Mouse (Mus musculus): ENCODE data around the gene Olfr894. TPM values are rescaled to one million over a fixed set of nuclear protein-coding genes. Genes with fewer than 3 reads are reported as not detected.
"Not testable (repeated sequence)": the region's sequence is repeated elsewhere in the genome, so short reads cannot be mapped to it uniquely, and the experiment has no call there.

Gene Olfr894
- not detected in 2 replicates for polyA plus RNA-seq (2015; fragmentation: Nextera tagmentation; extraction: Ambion mirVana)

GRCm38 (mm10) chr9:38217755-38218154, at the start of gene Olfr894:
Gene Olfr894, plus strand, starts transcription at chr9:38218055.
- Histone ChIP-seq H3K4me2 (ENCODE audit: low read length) (no peak within 1 kb of the TSS), H3K27ac (ENCODE audit: low read length) (no peak within 1 kb of the TSS), H3K9ac (replicated peaks; ENCODE audit: low read depth, low read length) (no peak within 1 kb of the TSS), H3K36me3 (ENCODE audit: control insufficient read depth, insufficient read depth) (no peaks in the 10 kb centered on the region), H3K4me3 (replicated peaks; ENCODE audit: low read length) (no peak within 1 kb of the TSS), H3K4me1 (replicated peaks; ENCODE audit: control insufficient read depth, insufficient read depth, low read length) (no peaks in the 10 kb centered on the region), H3K27me3 (replicated peaks; ENCODE audit: control insufficient read depth, insufficient read depth, low read length) (no peaks in the 10 kb centered on the region), H3K9me3 (ENCODE audit: control insufficient read depth, low read length) (no peaks in the 10 kb centered on the region)
- no peak for ATAC-seq

- H3K9ac ChIP-seq (replicated peaks; ENCODE audit: low read depth, low read length); H3K4me2 ChIP-seq (ENCODE audit: low read length); H3K4me3 ChIP-seq (replicated peaks; ENCODE audit: low read length); H3K4me1 ChIP-seq (replicated peaks; ENCODE audit: control insufficient read depth, insufficient read depth, low read length); H3K9me3 ChIP-seq (ENCODE audit: control insufficient read depth, low read length); H3K27me3 ChIP-seq (replicated peaks; ENCODE audit: control insufficient read depth, insufficient read depth, low read length); H3K27ac ChIP-seq (ENCODE audit: low read length); H3K36me3 ChIP-seq (ENCODE audit: control insufficient read depth, insufficient read depth); ATAC-seq: not testable (repeated sequence)
- 52% methylated on average over 2 of the region's 2 CpGs for WGBS
These were observed 49.5 kb upstream of the Olfr894 start for GRCm38 (mm10) chr9:38168341-38168740.

GRCm38 (mm10) chr9:38180721-38181120, 37.1 kb upstream of the Olfr894 start, which contains the start of gene Olfr891:
Gene Olfr891, minus strand, starts transcription at chr9:38180821.
- 82% methylated on average over 1 of the region's 1 CpGs for WGBS
- Histone ChIP-seq H3K9me3 (ENCODE audit: control insufficient read depth, low read length) (0 out of 2 replicates have a peak, but pooled peaks cover 3% of the 10 kb centered on the region), H3K27me3 (replicated peaks; ENCODE audit: control insufficient read depth, insufficient read depth, low read length) (no peaks in the 10 kb centered on the region), H3K4me1 (replicated peaks; ENCODE audit: control insufficient read depth, insufficient read depth, low read length) (no peaks in the 10 kb centered on the region), H3K36me3 (ENCODE audit: control insufficient read depth, insufficient read depth) (no peaks in the 10 kb centered on the region), H3K9ac (replicated peaks; ENCODE audit: low read depth, low read length) (no peak within 1 kb of the TSS), H3K4me3 (replicated peaks; ENCODE audit: low read length) (no peak within 1 kb of the TSS), H3K27ac (ENCODE audit: low read length) (no peak within 1 kb of the TSS), H3K4me2 (ENCODE audit: low read length) (no peak within 1 kb of the TSS)
- no peak for ATAC-seq

GRCm38 (mm10) chr9:38208065-38208464, 9.8 kb upstream of the Olfr894 start, which contains the start of gene Olfr893:
Gene Olfr893, plus strand, starts transcription at chr9:38208365.
- Histone ChIP-seq H3K27ac (ENCODE audit: low read length) (no peak within 1 kb of the TSS), H3K9ac (replicated peaks; ENCODE audit: low read depth, low read length) (no peak within 1 kb of the TSS), H3K27me3 (replicated peaks; ENCODE audit: control insufficient read depth, insufficient read depth, low read length) (no peaks in the 10 kb centered on the region), H3K4me1 (replicated peaks; ENCODE audit: control insufficient read depth, insufficient read depth, low read length) (no peaks in the 10 kb centered on the region), H3K36me3 (ENCODE audit: control insufficient read depth, insufficient read depth) (no peaks in the 10 kb centered on the region), H3K4me2 (ENCODE audit: low read length) (no peak within 1 kb of the TSS), H3K9me3 (ENCODE audit: control insufficient read depth, low read length) (no peaks in the 10 kb centered on the region), H3K4me3 (replicated peaks; ENCODE audit: low read length) (no peak within 1 kb of the TSS)
- ATAC-seq = no peak
- WGBS = 86% methylated on average over 3 of the region's 3 CpGs

GRCm38 (mm10) chr9:38252474-38252873, 34.6 kb downstream of the Olfr894 start, which contains the start of gene Olfr143:
Gene Olfr143, plus strand, starts transcription at chr9:38252774.
- no peak for ATAC-seq
- Histone ChIP-seq H3K4me2 (ENCODE audit: low read length) (no peak within 1 kb of the TSS), H3K4me3 (replicated peaks; ENCODE audit: low read length) (no peak within 1 kb of the TSS), H3K9me3 (ENCODE audit: control insufficient read depth, low read length) (no peaks in the 10 kb centered on the region), H3K27ac (ENCODE audit: low read length) (no peak within 1 kb of the TSS), H3K27me3 (replicated peaks; ENCODE audit: control insufficient read depth, insufficient read depth, low read length) (no peaks in the 10 kb centered on the region), H3K36me3 (ENCODE audit: control insufficient read depth, insufficient read depth) (no peaks in the 10 kb centered on the region), H3K9ac (replicated peaks; ENCODE audit: low read depth, low read length) (no peak within 1 kb of the TSS), H3K4me1 (replicated peaks; ENCODE audit: control insufficient read depth, insufficient read depth, low read length) (no peaks in the 10 kb centered on the region)

- Histone ChIP-seq H3K27me3 (replicated peaks; ENCODE audit: control insufficient read depth, insufficient read depth, low read length) (no peaks in the 10 kb centered on the region), H3K36me3 (ENCODE audit: control insufficient read depth, insufficient read depth) (no peaks in the 10 kb centered on the region), H3K4me3 (replicated peaks; ENCODE audit: low read length) (no peak within 1 kb of the TSS), H3K4me2 (ENCODE audit: low read length) (no peak within 1 kb of the TSS), H3K9ac (replicated peaks; ENCODE audit: low read depth, low read length) (no peak within 1 kb of the TSS), H3K9me3 (ENCODE audit: control insufficient read depth, low read length) (no peaks in the 10 kb centered on the region), H3K4me1 (replicated peaks; ENCODE audit: control insufficient read depth, insufficient read depth, low read length) (no peaks in the 10 kb centered on the region), H3K27ac (ENCODE audit: low read length) (no peak within 1 kb of the TSS)
- ATAC-seq = no peak
These were observed 49.7 kb downstream of the Olfr894 start, which contains the start of gene Olfr895 for GRCm38 (mm10) chr9:38267551-38267950. Gene Olfr895, plus strand, starts transcription at chr9:38267851.

Other genes starting within 250 kb of the Olfr894 start
- not detected in 2 replicates for gene Olfr881, start 226.2 kb upstream of the Olfr894 start, polyA plus RNA-seq (2015; fragmentation: Nextera tagmentation; extraction: Ambion mirVana)
- not detected in 2 replicates for gene Olfr883, start 192.2 kb upstream of the Olfr894 start, polyA plus RNA-seq (2015; fragmentation: Nextera tagmentation; extraction: Ambion mirVana)
- not detected in 2 replicates for gene Olfr884, start 171.5 kb upstream of the Olfr894 start, polyA plus RNA-seq (2015; fragmentation: Nextera tagmentation; extraction: Ambion mirVana)
- gene Olfr885, start 156.7 kb upstream of the Olfr894 start, polyA plus RNA-seq (2015; fragmentation: Nextera tagmentation; extraction: Ambion mirVana) = not detected in 2 replicates
- not detected in 2 replicates for gene Olfr887, start 134.0 kb upstream of the Olfr894 start, polyA plus RNA-seq (2015; fragmentation: Nextera tagmentation; extraction: Ambion mirVana)
- not detected in 2 replicates for gene Olfr888, start 109.9 kb upstream of the Olfr894 start, polyA plus RNA-seq (2015; fragmentation: Nextera tagmentation; extraction: Ambion mirVana)
- 0.05 TPM in 1 of 2 replicates, not detected in the other for gene Olfr889, start 102.9 kb upstream of the Olfr894 start, polyA plus RNA-seq (2015; fragmentation: Nextera tagmentation; extraction: Ambion mirVana)
- gene Olfr890, start 75.5 kb upstream of the Olfr894 start, polyA plus RNA-seq (2015; fragmentation: Nextera tagmentation; extraction: Ambion mirVana) = not detected in 2 replicates
- gene Olfr891, start 37.2 kb upstream of the Olfr894 start, polyA plus RNA-seq (2015; fragmentation: Nextera tagmentation; extraction: Ambion mirVana) = not detected in 2 replicates
- not detected in 2 replicates for gene Olfr893, start 9.7 kb upstream of the Olfr894 start, polyA plus RNA-seq (2015; fragmentation: Nextera tagmentation; extraction: Ambion mirVana)
- gene Olfr143, start 34.7 kb downstream of the Olfr894 start, polyA plus RNA-seq (2015; fragmentation: Nextera tagmentation; extraction: Ambion mirVana) = not detected in 2 replicates
- not detected in 2 replicates for gene Olfr895, start 49.8 kb downstream of the Olfr894 start, polyA plus RNA-seq (2015; fragmentation: Nextera tagmentation; extraction: Ambion mirVana)
- not detected in 2 replicates for gene Olfr896-ps1, start 73.1 kb downstream of the Olfr894 start, polyA plus RNA-seq (2015; fragmentation: Nextera tagmentation; extraction: Ambion mirVana)
- gene Olfr25, start 111.0 kb downstream of the Olfr894 start, polyA plus RNA-seq (2015; fragmentation: Nextera tagmentation; extraction: Ambion mirVana) = not detected in 2 replicates
- not detected in 2 replicates for gene Olfr898, start 130.4 kb downstream of the Olfr894 start, polyA plus RNA-seq (2015; fragmentation: Nextera tagmentation; extraction: Ambion mirVana)
- gene Olfr250, start 148.8 kb downstream of the Olfr894 start, polyA plus RNA-seq (2015; fragmentation: Nextera tagmentation; extraction: Ambion mirVana) = not detected in 2 replicates
- not detected in 2 replicates for gene Olfr251, start 159.0 kb downstream of the Olfr894 start, polyA plus RNA-seq (2015; fragmentation: Nextera tagmentation; extraction: Ambion mirVana)
- not detected in 2 replicates for gene Olfr147, start 183.6 kb downstream of the Olfr894 start, polyA plus RNA-seq (2015; fragmentation: Nextera tagmentation; extraction: Ambion mirVana)
- gene Olfr901, start 211.4 kb downstream of the Olfr894 start, polyA plus RNA-seq (2015; fragmentation: Nextera tagmentation; extraction: Ambion mirVana) = not detected in 2 replicates
- gene Olfr902, start 229.6 kb downstream of the Olfr894 start, polyA plus RNA-seq (2015; fragmentation: Nextera tagmentation; extraction: Ambion mirVana) = not detected in 2 replicates
- not detected in 2 replicates for gene Olfr904, start 245.1 kb downstream of the Olfr894 start, polyA plus RNA-seq (2015; fragmentation: Nextera tagmentation; extraction: Ambion mirVana)

All from forebrain, embryonic 16.5 days (tissue).